Mouse (Mus musculus) neural tube, embryonic 14.5 days (tissue): ENCODE measurements at regions not wholly inside any gene's neighbourhood (a gene's known extent, or its start where the extent isn't known, plus 50 kb on each side); places are given as distances from the start of the nearest gene placed in this dataset.

Experiments used
- ATAC-seq: fragments of 200-750 bp; cut with Nextera tagmentation; 2 replicates; pipeline ENCODE4 v1.8.0; 2017; ENCODE audit warnings: low read depth, mild to moderate bottlenecking, moderate TSS enrichment, moderate library complexity
- H3K27ac ChIP-seq: fragments of 300-500 bp; sonication (generic); 2 replicates; pipeline ENCODE4 v1.5.1; 2014; ENCODE audit warnings: low read depth, mild to moderate bottlenecking, control low read depth, low read length, moderate library complexity, mixed read lengths
- H3K27me3 ChIP-seq: fragments of 300-500 bp; sonication (generic); 2 replicates; pipeline ENCODE4 v1.6.1; 2014; ENCODE audit warnings: low read length; ENCODE audit not compliant: control insufficient read depth, insufficient read depth
- H3K36me3 ChIP-seq: fragments of 300-500 bp; sonication (generic); 2 replicates; pipeline ENCODE4 v1.6.1; 2014; ENCODE audit warnings: low read length, mixed read lengths; ENCODE audit not compliant: control insufficient read depth, insufficient read depth
- H3K4me1 ChIP-seq: fragments of 300-500 bp; sonication (generic); 2 replicates; pipeline ENCODE4 v1.6.1; 2014; ENCODE audit warnings: low read length; ENCODE audit not compliant: control insufficient read depth, insufficient read depth
- H3K4me2 ChIP-seq: fragments of 300-500 bp; sonication (generic); 2 replicates; pipeline ENCODE4 v1.6.1; 2014; ENCODE audit warnings: mild to moderate bottlenecking, low read depth, low read length, control low read depth
- H3K4me3 ChIP-seq: fragments of 300-500 bp; sonication (generic); 2 replicates; pipeline ENCODE4 v1.5.1; 2014; ENCODE audit warnings: low read depth, low read length, control low read depth, mixed read lengths
- H3K9ac ChIP-seq: fragments of 300-500 bp; sonication (generic); replicated peaks from 2 replicates; pipeline ENCODE4 v1.6.1; 2014; ENCODE audit warnings: low read depth, mild to moderate bottlenecking, control low read depth, low read length, mixed read lengths
- H3K9me3 ChIP-seq: fragments of 300-500 bp; sonication (generic); 2 replicates; pipeline ENCODE4 v1.6.1; 2016; ENCODE audit warnings: low read length; ENCODE audit not compliant: control insufficient read depth
- WGBS: fragments of 180-500 bp; shearing (Covaris S2); extraction: QIAGEN DNeasy Blood & Tissue Kit; methylation state at CpG from one replicate; pipeline ENCODE4 v1.1.7; 2014; 5-methylcytosine and 5-hydroxymethylcytosine counted together

DNA sequence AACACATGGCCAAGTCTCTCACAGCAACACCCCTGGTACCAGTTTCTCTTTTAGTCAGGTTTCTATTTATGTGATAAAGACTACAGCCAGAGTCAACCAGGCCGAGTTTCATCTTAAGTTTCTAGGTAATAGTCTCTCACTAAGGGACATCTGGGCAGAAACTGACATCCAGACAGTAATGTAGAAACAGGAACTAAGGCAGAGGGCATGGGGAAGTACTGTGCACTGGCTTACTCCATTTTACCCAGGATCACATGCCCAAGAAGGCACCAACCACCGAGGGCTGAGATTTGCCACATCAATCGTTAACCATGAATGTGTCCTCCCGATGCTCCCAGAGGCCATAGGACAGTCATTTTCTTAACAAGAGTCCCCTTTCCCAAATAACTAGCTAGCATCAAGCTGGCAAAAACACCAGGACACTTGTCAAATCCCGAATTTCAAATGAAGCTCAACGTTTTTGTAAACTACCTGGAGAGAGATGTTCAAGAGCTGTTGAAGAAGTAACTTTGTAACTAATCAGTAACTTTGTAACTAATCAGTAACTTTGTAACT lies 216.9 kb upstream of the Lrig3 start:
- no peak overlapping the region for H3K9ac ChIP-seq
- no peaks in the 10 kb centered on the region for H3K9me3 ChIP-seq
- no peak overlapping the region for H3K4me3 ChIP-seq
- WGBS: 80% methylated on average over 6 of the region's 6 CpGs
- H3K27ac ChIP-seq: no peak overlapping the region
- H3K4me1 ChIP-seq: no peaks in the 10 kb centered on the region
- H3K27me3 ChIP-seq: no peaks in the 10 kb centered on the region
- H3K4me2 ChIP-seq: no peak overlapping the region
- ATAC-seq: no peak
- H3K36me3 ChIP-seq: no peaks in the 10 kb centered on the region

DNA sequence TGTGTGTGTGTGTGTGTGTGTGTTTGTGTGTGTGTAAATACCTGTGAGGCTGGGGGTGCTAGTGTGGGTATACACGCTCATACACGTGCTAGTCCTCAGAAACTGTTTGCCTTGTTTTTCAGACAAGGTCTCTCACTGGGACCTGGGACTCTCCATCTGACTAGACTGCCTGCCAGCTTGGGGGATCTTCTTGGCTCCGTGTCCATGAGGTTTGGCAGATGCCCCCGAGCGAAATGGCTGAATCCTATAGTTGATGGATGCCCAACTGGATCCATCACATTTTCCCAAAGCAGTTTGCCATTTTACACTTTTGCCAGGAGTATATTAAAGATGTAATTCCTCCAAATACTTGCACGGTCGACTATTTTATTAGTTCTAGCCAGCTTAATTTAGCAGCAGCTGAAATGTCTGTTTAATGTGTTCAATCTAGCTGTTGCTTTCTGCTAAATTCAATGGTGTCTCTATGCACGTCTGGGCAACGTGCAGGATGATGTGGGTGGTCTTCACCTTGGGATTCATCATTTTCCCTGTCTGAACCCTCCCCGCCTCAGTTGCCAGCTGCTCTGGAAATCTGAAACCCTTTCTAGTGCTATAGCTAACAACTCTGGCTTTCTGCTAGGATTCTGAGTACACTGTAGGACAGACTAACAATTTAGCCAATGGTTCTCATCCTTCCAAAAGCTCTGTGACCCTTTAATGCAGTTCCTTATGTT lies 213.3 kb upstream of the Lrig3 start:
- H3K36me3 ChIP-seq: no peaks in the 10 kb centered on the region
- H3K4me2 ChIP-seq: no peak overlapping the region
- H3K27me3 ChIP-seq: no peaks in the 10 kb centered on the region
- no peak overlapping the region for H3K27ac ChIP-seq
- no peaks in the 10 kb centered on the region for H3K4me1 ChIP-seq
- no peak overlapping the region for H3K9ac ChIP-seq
- ATAC-seq: no peak
- H3K4me3 ChIP-seq: no peak overlapping the region
- WGBS: 60% methylated on average over 10 of the region's 10 CpGs
- no peaks in the 10 kb centered on the region for H3K9me3 ChIP-seq

DNA sequence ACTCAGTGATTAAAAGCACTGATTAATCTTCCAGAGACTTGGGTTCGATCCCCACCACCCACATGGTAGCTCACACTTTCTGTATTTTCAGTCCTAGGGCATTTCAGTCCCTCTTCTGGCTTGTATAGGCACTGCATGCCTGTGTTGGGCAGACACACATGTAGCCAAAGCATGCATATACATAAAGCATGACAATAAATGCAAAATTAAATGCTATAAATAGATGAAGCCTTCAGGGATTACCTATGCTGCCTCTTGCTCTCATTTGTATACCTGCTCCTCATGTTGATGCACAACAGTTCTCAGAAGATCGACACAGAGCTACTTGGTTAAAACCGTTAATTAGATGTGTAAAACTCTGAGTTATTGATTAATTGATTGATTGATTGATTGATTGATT lies 206.8 kb upstream of the Lrig3 start:
- Histone ChIP-seq H3K4me1 (no peaks in the 10 kb centered on the region), H3K9me3 (no peaks in the 10 kb centered on the region), H3K4me2 (no peak overlapping the region), H3K36me3 (no peaks in the 10 kb centered on the region), H3K27ac (no peak overlapping the region), H3K4me3 (no peak overlapping the region), H3K9ac (no peak overlapping the region), H3K27me3 (no peaks in the 10 kb centered on the region)
- 95% methylated on average over 3 of the region's 3 CpGs for WGBS
- ATAC-seq: no peak

- Histone ChIP-seq H3K4me1 (no peaks in the 10 kb centered on the region), H3K4me3 (no peak overlapping the region), H3K27me3 (no peaks in the 10 kb centered on the region), H3K4me2 (no peak overlapping the region), H3K36me3 (no peaks in the 10 kb centered on the region), H3K9me3 (no peaks in the 10 kb centered on the region), H3K27ac (no peak overlapping the region), H3K9ac (no peak overlapping the region)
- no peak for ATAC-seq
- 73% methylated on average over 16 of the region's 16 CpGs for WGBS
Observed at GRCm38 (mm10) chr10:125762367-125763068, 203.4 kb upstream of the Lrig3 start.

- H3K27me3 ChIP-seq: no peaks in the 10 kb centered on the region
- H3K4me1 ChIP-seq: no peaks in the 10 kb centered on the region
- H3K9me3 ChIP-seq: no peaks in the 10 kb centered on the region
- WGBS: 61% methylated on average over 10 of the region's 10 CpGs
- H3K4me2 ChIP-seq: no peak overlapping the region
- H3K36me3 ChIP-seq: no peaks in the 10 kb centered on the region
- H3K9ac ChIP-seq: no peak overlapping the region
- H3K27ac ChIP-seq: no peak overlapping the region
- no peak overlapping the region for H3K4me3 ChIP-seq
- no peak for ATAC-seq
Observed at GRCm38 (mm10) chr10:125764402-125765102, 201.4 kb upstream of the Lrig3 start.

DNA sequence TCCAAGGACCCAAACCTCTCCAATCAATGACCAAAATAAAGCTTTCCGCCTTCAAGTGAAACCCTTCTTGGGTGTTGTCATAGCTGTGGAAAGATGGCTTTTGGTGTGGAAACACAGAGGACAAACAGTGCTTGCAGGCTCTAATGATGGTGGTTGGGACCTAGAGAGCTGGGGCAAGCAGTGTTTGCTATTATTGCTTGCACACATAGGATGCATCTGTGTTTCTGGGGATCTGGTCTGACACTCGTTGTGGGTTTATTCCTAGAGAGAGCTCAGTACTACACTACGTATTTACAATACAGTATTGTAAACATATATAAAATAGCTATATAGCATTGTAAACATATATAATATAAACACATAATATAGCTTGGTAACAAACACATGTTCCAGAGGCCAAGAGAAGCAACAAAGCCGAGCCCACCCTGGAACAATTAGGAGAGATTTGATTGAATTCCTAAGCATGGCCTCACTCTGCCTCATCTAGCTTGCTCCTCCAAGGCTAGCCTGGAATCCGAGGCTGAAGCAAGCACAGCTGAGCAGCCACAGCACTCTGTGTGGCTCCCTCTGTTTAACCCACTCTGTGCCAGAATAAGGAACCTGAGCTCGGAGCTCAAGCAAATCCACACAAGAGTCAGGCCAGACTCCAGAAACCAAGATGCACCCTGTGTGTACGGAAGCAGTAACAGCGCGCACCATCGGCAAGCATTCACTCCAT lies 200.7 kb upstream of the Lrig3 start:
- no peaks in the 10 kb centered on the region for H3K36me3 ChIP-seq
- no peaks in the 10 kb centered on the region for H3K9me3 ChIP-seq
- H3K4me1 ChIP-seq: no peaks in the 10 kb centered on the region
- no peaks in the 10 kb centered on the region for H3K27me3 ChIP-seq
- no peak overlapping the region for H3K4me3 ChIP-seq
- no peak for ATAC-seq
- H3K4me2 ChIP-seq: no peak overlapping the region
- no peak overlapping the region for H3K9ac ChIP-seq
- H3K27ac ChIP-seq: no peak overlapping the region
- WGBS: 79% methylated on average over 10 of the region's 10 CpGs

- H3K36me3 ChIP-seq: no peaks in the 10 kb centered on the region
- no peaks in the 10 kb centered on the region for H3K4me1 ChIP-seq
- 78% methylated on average over 3 of the region's 3 CpGs for WGBS
- H3K4me2 ChIP-seq: no peak overlapping the region
- H3K4me3 ChIP-seq: no peak overlapping the region
- ATAC-seq: no peak
- no peak overlapping the region for H3K9ac ChIP-seq
- no peaks in the 10 kb centered on the region for H3K27me3 ChIP-seq
- no peak overlapping the region for H3K27ac ChIP-seq
- no peaks in the 10 kb centered on the region for H3K9me3 ChIP-seq
Observed at GRCm38 (mm10) chr10:125768281-125768680, 197.7 kb upstream of the Lrig3 start.

DNA sequence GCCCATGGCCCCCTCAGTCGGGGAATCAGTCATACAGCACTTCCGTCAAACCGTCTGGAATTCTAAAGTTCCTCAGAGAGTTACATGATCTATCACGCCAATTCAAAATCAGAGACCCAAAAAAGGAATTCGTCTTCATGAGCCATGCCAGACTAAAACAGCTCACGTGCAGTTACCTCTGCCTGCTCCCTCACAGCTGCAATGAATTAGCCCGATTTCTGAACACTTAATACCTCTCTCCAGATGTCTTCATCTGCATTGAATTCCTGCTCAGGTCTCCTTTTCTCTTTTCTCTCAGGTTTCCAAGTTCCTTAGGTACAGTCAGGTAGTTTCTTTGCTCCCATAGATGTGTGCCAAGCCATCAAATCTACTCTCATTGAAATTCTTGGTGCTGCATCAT lies 192.4 kb upstream of the Lrig3 start:
- WGBS: 83% methylated on average over 7 of the region's 7 CpGs
- H3K4me3 ChIP-seq: no peak overlapping the region
- H3K27me3 ChIP-seq: no peaks in the 10 kb centered on the region
- no peaks in the 10 kb centered on the region for H3K4me1 ChIP-seq
- no peak overlapping the region for H3K4me2 ChIP-seq
- no peak overlapping the region for H3K9ac ChIP-seq
- no peak for ATAC-seq
- no peaks in the 10 kb centered on the region for H3K9me3 ChIP-seq
- H3K27ac ChIP-seq: no peak overlapping the region
- no peaks in the 10 kb centered on the region for H3K36me3 ChIP-seq
